Mouse (Mus musculus): ENCODE data around the gene Prm3. TPM values are rescaled to one million over a fixed set of nuclear protein-coding genes. Genes with fewer than 3 reads are reported as not detected.

Gene Prm3
- polyA plus RNA-seq, 1 experiment from 2014 or later, result not detected

GRCm38 (mm10) chr16:10827766-10828460 is 37.2 kb upstream of the Prm3 start:
- WGBS (ENCODE audit: insufficient replicate concordance), result 56% methylated on average over 7 of the region's 7 CpGs

GRCm38 (mm10) chr16:10827269-10827668 is 36.6 kb upstream of the Prm3 start:
- WGBS (ENCODE audit: insufficient replicate concordance), result 67% methylated on average over 9 of the region's 9 CpGs
- Histone ChIP-seq H3K4me1 (ENCODE audit: control insufficient read depth, low read depth, low read length) (no peaks in the 10 kb centered on the region), H3K27ac (ENCODE audit: low read length) (no peak overlapping the region), H3K4me3 (ENCODE audit: low read depth, low read length) (no peak overlapping the region), H3K36me3 (ENCODE audit: control insufficient read depth, insufficient read depth) (no peaks in the 10 kb centered on the region), H3K4me2 (ENCODE audit: low read depth, low read length) (no peak overlapping the region), H3K27me3 (ENCODE audit: control insufficient read depth, insufficient read depth, low read depth, low read length) (no peaks in the 10 kb centered on the region), H3K9me3 (replicated peaks; ENCODE audit: control insufficient read depth, low read length) (no peaks in the 10 kb centered on the region), H3K9ac (ENCODE audit: low read depth, low read length) (no peak overlapping the region)
- no peak for ATAC-seq (ENCODE audit: low read depth)

More at GRCm38 (mm10) chr16:10827766-10828460, 37.2 kb upstream of the Prm3 start:
- Histone ChIP-seq H3K36me3 (ENCODE audit: control insufficient read depth, insufficient read depth) (no peaks in the 10 kb centered on the region), H3K4me3 (ENCODE audit: low read depth, low read length) (no peak overlapping the region), H3K9ac (ENCODE audit: low read depth, low read length) (no peak overlapping the region), H3K4me1 (ENCODE audit: control insufficient read depth, low read depth, low read length) (no peaks in the 10 kb centered on the region), H3K27ac (ENCODE audit: low read length) (no peak overlapping the region), H3K27me3 (ENCODE audit: control insufficient read depth, insufficient read depth, low read depth, low read length) (no peaks in the 10 kb centered on the region), H3K4me2 (ENCODE audit: low read depth, low read length) (no peak overlapping the region), H3K9me3 (replicated peaks; ENCODE audit: control insufficient read depth, low read length) (no peaks in the 10 kb centered on the region)
- no peak for ATAC-seq (ENCODE audit: low read depth)

DNA sequence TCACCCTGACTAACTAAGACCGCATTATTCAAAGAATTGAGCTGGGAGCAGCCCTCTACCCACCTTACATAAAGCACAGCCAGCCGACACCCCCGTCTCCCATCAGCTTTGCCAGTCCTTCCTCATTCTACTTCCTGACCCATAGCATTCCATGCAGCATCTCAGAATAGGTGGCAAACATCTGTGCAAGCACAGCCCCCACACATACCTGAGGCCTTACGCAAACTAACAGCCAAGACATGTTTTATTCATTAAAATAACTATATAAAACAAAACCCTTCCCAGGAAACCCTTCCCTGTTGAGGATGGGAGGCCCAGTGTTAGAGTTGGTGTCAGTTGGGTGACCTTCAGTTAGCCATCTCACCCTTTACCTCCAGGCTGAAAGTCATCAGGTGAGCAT is 35.1 kb upstream of the Prm3 start:
- Histone ChIP-seq H3K9me3 (replicated peaks; ENCODE audit: control insufficient read depth, low read length) (no peaks in the 10 kb centered on the region), H3K4me2 (ENCODE audit: low read depth, low read length) (no peak overlapping the region), H3K4me1 (ENCODE audit: control insufficient read depth, low read depth, low read length) (no peaks in the 10 kb centered on the region), H3K9ac (ENCODE audit: low read depth, low read length) (no peak overlapping the region), H3K36me3 (ENCODE audit: control insufficient read depth, insufficient read depth) (no peaks in the 10 kb centered on the region), H3K27ac (ENCODE audit: low read length) (no peak overlapping the region), H3K4me3 (ENCODE audit: low read depth, low read length) (no peak overlapping the region), H3K27me3 (ENCODE audit: control insufficient read depth, insufficient read depth, low read depth, low read length) (no peaks in the 10 kb centered on the region; the same call in 1 of the 2 replicates)
- 66% methylated on average over 4 of the region's 4 CpGs for WGBS (ENCODE audit: insufficient replicate concordance)
- ATAC-seq (ENCODE audit: low read depth), result no peak

- ATAC-seq (ENCODE audit: low read depth), result no peak
- Histone ChIP-seq H3K36me3 (ENCODE audit: control insufficient read depth, insufficient read depth) (no peaks in the 10 kb centered on the region), H3K4me3 (ENCODE audit: low read depth, low read length) (no peak overlapping the region), H3K9me3 (replicated peaks; ENCODE audit: control insufficient read depth, low read length) (no peaks in the 10 kb centered on the region), H3K4me1 (ENCODE audit: control insufficient read depth, low read depth, low read length) (no peaks in the 10 kb centered on the region), H3K27ac (ENCODE audit: low read length) (no peak overlapping the region), H3K9ac (ENCODE audit: low read depth, low read length) (no peak overlapping the region), H3K4me2 (ENCODE audit: low read depth, low read length) (no peak overlapping the region), H3K27me3 (ENCODE audit: control insufficient read depth, insufficient read depth, low read depth, low read length) (no peaks in the 10 kb centered on the region; the same call in 1 of the 2 replicates)
- whole genome bisulfite sequencing (ENCODE audit: insufficient replicate concordance), result 61% methylated on average over 1 of the region's 1 CpGs
Observed at GRCm38 (mm10) chr16:10824536-10824935, 33.8 kb upstream of the Prm3 start.

- no peaks in the 10 kb centered on the region for H3K9me3 ChIP-seq (replicated peaks; ENCODE audit: control insufficient read depth, low read length)
- no peak overlapping the region for H3K4me2 ChIP-seq (ENCODE audit: low read depth, low read length)
- no peak overlapping the region for H3K27ac ChIP-seq (ENCODE audit: low read length)
- H3K4me1 ChIP-seq (ENCODE audit: control insufficient read depth, low read depth, low read length), result no peaks in the 10 kb centered on the region
- peaks cover 3% of the 10 kb centered on the region; the same call in 1 of the 2 replicates for H3K27me3 ChIP-seq (ENCODE audit: control insufficient read depth, insufficient read depth, low read depth, low read length)
- no peak for ATAC-seq (ENCODE audit: low read depth)
- H3K9ac ChIP-seq (ENCODE audit: low read depth, low read length), result no peak overlapping the region
- WGBS (ENCODE audit: insufficient replicate concordance), result 57% methylated on average over 4 of the region's 4 CpGs
- no peaks in the 10 kb centered on the region for H3K36me3 ChIP-seq (ENCODE audit: control insufficient read depth, insufficient read depth)
- no peak overlapping the region for H3K4me3 ChIP-seq (ENCODE audit: low read depth, low read length)
Observed at GRCm38 (mm10) chr16:10821387-10821786, 30.7 kb upstream of the Prm3 start.

DNA sequence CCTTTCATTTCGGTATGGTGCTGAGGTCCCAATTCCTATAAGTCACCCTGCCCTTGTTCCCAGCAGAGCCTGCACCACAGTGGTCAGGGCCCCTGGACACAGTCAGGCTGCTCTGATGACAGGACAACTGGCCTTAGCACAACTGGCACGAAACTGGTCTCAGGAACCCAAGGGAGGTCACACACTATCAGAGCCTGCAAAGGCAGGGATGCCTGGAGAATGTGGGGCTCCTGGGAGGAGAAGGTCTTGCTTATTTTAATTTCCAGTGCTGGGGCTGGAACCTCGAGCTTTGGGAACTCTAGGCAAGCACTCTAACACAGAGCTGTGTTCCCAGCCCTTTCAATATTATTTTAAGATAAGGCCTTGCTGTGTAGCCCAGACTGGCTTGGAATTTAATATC is 29.3 kb upstream of the Prm3 start:
- Histone ChIP-seq H3K4me2 (ENCODE audit: low read depth, low read length) (no peak overlapping the region), H3K36me3 (ENCODE audit: control insufficient read depth, insufficient read depth) (no peaks in the 10 kb centered on the region), H3K27ac (ENCODE audit: low read length) (no peak overlapping the region), H3K9ac (ENCODE audit: low read depth, low read length) (no peak overlapping the region), H3K9me3 (replicated peaks; ENCODE audit: control insufficient read depth, low read length) (no peaks in the 10 kb centered on the region), H3K27me3 (ENCODE audit: control insufficient read depth, insufficient read depth, low read depth, low read length) (peaks cover 3% of the 10 kb centered on the region; the same call in 1 of the 2 replicates), H3K4me1 (ENCODE audit: control insufficient read depth, low read depth, low read length) (no peaks in the 10 kb centered on the region; the same call in 1 of the 2 replicates), H3K4me3 (ENCODE audit: low read depth, low read length) (no peak overlapping the region)
- 57% methylated on average over 3 of the region's 3 CpGs for WGBS (ENCODE audit: insufficient replicate concordance)
- ATAC-seq (ENCODE audit: low read depth), result no peak

DNA sequence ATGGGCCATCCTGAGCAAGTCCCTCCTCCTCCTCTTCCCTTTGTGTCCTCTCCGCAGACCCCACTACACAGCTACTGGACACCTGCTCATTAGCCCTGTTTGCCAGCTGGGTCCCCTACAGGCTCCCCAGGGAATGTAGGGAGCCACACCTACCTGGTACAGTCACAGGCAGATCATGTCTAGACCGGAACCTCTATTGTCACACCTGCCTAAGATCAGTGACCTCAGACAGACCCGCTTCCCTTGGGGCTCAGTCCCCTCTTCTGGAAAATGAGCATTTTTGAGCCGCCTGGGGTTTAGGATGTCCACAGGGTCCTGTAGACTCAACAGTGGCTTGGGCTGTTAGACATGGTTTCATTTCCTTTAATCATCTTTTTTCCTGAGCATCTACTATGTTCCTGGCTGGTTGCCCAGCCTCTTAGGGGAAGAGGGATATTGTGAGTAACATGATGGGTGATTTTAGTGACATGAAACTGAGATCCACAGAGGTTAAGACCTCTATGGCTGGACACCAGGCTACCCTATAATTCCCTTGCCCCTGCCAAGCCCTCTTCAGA is 27.9 kb upstream of the Prm3 start:
- Histone ChIP-seq H3K36me3 (ENCODE audit: control insufficient read depth, insufficient read depth) (no peaks in the 10 kb centered on the region), H3K4me1 (ENCODE audit: control insufficient read depth, low read depth, low read length) (peaks cover 4% of the 10 kb centered on the region; the same call in 1 of the 2 replicates), H3K27me3 (ENCODE audit: control insufficient read depth, insufficient read depth, low read depth, low read length) (peaks cover 3% of the 10 kb centered on the region; the same call in 1 of the 2 replicates), H3K4me2 (ENCODE audit: low read depth, low read length) (no peak overlapping the region), H3K9ac (ENCODE audit: low read depth, low read length) (no peak overlapping the region), H3K27ac (ENCODE audit: low read length) (no peak overlapping the region), H3K9me3 (replicated peaks; ENCODE audit: control insufficient read depth, low read length) (no peaks in the 10 kb centered on the region), H3K4me3 (ENCODE audit: low read depth, low read length) (no peak overlapping the region)
- no peak for ATAC-seq (ENCODE audit: low read depth)
- WGBS (ENCODE audit: insufficient replicate concordance), result 68% methylated on average over 4 of the region's 4 CpGs

DNA sequence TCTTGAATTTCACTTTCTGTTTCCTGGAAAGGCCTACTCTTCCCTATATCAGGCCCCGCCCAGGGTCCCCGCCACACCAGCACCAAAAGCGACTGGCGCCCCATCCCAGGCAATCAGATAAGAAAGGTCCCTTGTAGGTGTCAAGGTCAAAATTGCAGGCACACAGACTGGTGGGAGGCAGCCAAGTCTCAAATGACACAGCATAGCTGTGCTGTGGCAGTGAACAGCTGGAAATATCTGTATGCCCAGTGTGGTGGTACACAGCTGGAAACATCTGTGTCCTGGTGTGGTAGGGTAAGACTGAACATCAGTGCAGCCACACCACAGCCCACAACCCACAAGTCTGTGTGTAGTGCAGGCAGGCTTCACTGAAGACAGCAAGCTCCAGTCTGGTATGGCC is 24.1 kb upstream of the Prm3 start:
- Histone ChIP-seq H3K36me3 (ENCODE audit: control insufficient read depth, insufficient read depth) (no peaks in the 10 kb centered on the region), H3K4me1 (ENCODE audit: control insufficient read depth, low read depth, low read length) (peaks cover 4% of the 10 kb centered on the region; the same call in 1 of the 2 replicates), H3K9me3 (replicated peaks; ENCODE audit: control insufficient read depth, low read length) (no peaks in the 10 kb centered on the region), H3K9ac (ENCODE audit: low read depth, low read length) (no peak overlapping the region), H3K4me2 (ENCODE audit: low read depth, low read length) (no peak overlapping the region), H3K27ac (ENCODE audit: low read length) (no peak overlapping the region), H3K4me3 (ENCODE audit: low read depth, low read length) (no peak overlapping the region), H3K27me3 (ENCODE audit: control insufficient read depth, insufficient read depth, low read depth, low read length) (peaks cover 3% of the 10 kb centered on the region; the same call in 1 of the 2 replicates)
- ATAC-seq (ENCODE audit: low read depth), result no peak
- WGBS (ENCODE audit: insufficient replicate concordance), result 27% methylated on average over 4 of the region's 4 CpGs

- WGBS (ENCODE audit: insufficient replicate concordance), result 45% methylated on average over 4 of the region's 4 CpGs
- peaks cover 3% of the 10 kb centered on the region; the same call in 1 of the 2 replicates for H3K27me3 ChIP-seq (ENCODE audit: control insufficient read depth, insufficient read depth, low read depth, low read length)
- H3K36me3 ChIP-seq (ENCODE audit: control insufficient read depth, insufficient read depth), result no peaks in the 10 kb centered on the region
- no peaks in the 10 kb centered on the region for H3K9me3 ChIP-seq (replicated peaks; ENCODE audit: control insufficient read depth, low read length)
- no peak overlapping the region for H3K9ac ChIP-seq (ENCODE audit: low read depth, low read length)
- no peak overlapping the region for H3K4me2 ChIP-seq (ENCODE audit: low read depth, low read length)
- no peak overlapping the region for H3K4me3 ChIP-seq (ENCODE audit: low read depth, low read length)
- no peak for ATAC-seq (ENCODE audit: low read depth)
- H3K4me1 ChIP-seq (ENCODE audit: control insufficient read depth, low read depth, low read length), result peaks cover 4% of the 10 kb centered on the region; the same call in 1 of the 2 replicates
- H3K27ac ChIP-seq (ENCODE audit: low read length), result no peak overlapping the region
Observed at GRCm38 (mm10) chr16:10813726-10814125, 23.0 kb upstream of the Prm3 start.

Data from liver, embryonic 16.5 days (tissue).